Mouse (Mus musculus) limb, embryonic 14.5 days (tissue): ENCODE data around the gene Mrpl24. TPM values are rescaled to one million over a fixed set of nuclear protein-coding genes. Genes with fewer than 3 reads are reported as not detected.

Source experiments
- ATAC-seq: fragments of 200-750 bp; cut with Nextera tagmentation; 2 replicates; pipeline ENCODE4 v1.8.0; 2017; ENCODE audit warnings: low read depth, moderate number of reproducible peaks, moderate TSS enrichment; ENCODE audit not compliant: low FRiP score
- DNase-seq: peaks from one replicate; pipeline ENCODE4 v3.0.0-alpha.2; 2015; ENCODE audit warnings: low spot score
- H3K27ac ChIP-seq: fragments of 300-500 bp; sonication (generic); replicated peaks from 2 replicates; pipeline ENCODE4 v1.5.1; 2014; ENCODE audit warnings: low read depth, mild to moderate bottlenecking, low read length, moderate library complexity, mixed read lengths
- H3K27me3 ChIP-seq: fragments of 300-500 bp; sonication (generic); 2 replicates; pipeline ENCODE4 v1.6.1; 2014; ENCODE audit warnings: low read length, mixed read lengths; ENCODE audit not compliant: control insufficient read depth, insufficient read depth
- H3K36me3 ChIP-seq: fragments of 300-500 bp; sonication (generic); 2 replicates; pipeline ENCODE4 v1.6.1; 2014; ENCODE audit warnings: mild to moderate bottlenecking, low read length, moderate library complexity, mixed read lengths; ENCODE audit not compliant: control insufficient read depth, insufficient read depth
- H3K4me1 ChIP-seq: fragments of 300-500 bp; sonication (generic); 2 replicates; pipeline ENCODE4 v1.6.1; 2014; ENCODE audit warnings: antibody characterized with exemption, low read length, mixed read lengths; ENCODE audit not compliant: control insufficient read depth, insufficient read depth
- H3K4me2 ChIP-seq: fragments of 300-500 bp; sonication (generic); replicated peaks from 2 replicates; pipeline ENCODE4 v1.6.1; 2014; ENCODE audit warnings: low read depth, mild to moderate bottlenecking, low read length, moderate library complexity; ENCODE audit not compliant: severe bottlenecking
- H3K4me3 ChIP-seq: fragments of 300-500 bp; sonication (generic); replicated peaks from 2 replicates; pipeline ENCODE4 v1.5.1; 2014; ENCODE audit warnings: low read length
- H3K9ac ChIP-seq: fragments of 300-500 bp; sonication (generic); 2 replicates; pipeline ENCODE4 v1.6.1; 2014; ENCODE audit warnings: mild to moderate bottlenecking, low read depth, low read length, moderate library complexity; ENCODE audit not compliant: severe bottlenecking
- H3K9me3 ChIP-seq: fragments of 300-500 bp; sonication (generic); 2 replicates; pipeline ENCODE4 v1.6.1; 2016; ENCODE audit warnings: low read length; ENCODE audit not compliant: control insufficient read depth
- POLR2A ChIP-seq: fragments of 200-500 bp; IDR thresholded peaks from 2 replicates; pipeline ENCODE4 v1.8.0; 2012; ENCODE audit warnings: inconsistent platforms, mild to moderate bottlenecking, moderate library complexity, borderline replicate concordance; ENCODE audit not compliant: insufficient read depth, insufficient read length; ENCODE audit errors: extremely low read depth
- WGBS: fragments of 180-500 bp; shearing (Covaris S2); extraction: QIAGEN DNeasy Blood & Tissue Kit; methylation state at CpG from one replicate; pipeline ENCODE4 v1.1.7; 2014; 5-methylcytosine and 5-hydroxymethylcytosine counted together
- polyA plus RNA-seq, 2 experiments: library from polyadenylated mRNA; depleted of rRNA in 1 of 2; stranded (reverse) in 1 of 2; unstranded in 1 of 2; fragments of >200 nt; fragmentation: Nextera tagmentation in 1 of 2; extraction: Ambion mirVana in 1 of 2; gene quantifications; 2 replicates each; pipeline versions ENCODE4 v1.2.1 to v1.2.3; 2012 to 2014

The Mrpl24 gene
- polyA plus RNA-seq, 2 experiments = 66.2 to 124 TPM

DNA sequence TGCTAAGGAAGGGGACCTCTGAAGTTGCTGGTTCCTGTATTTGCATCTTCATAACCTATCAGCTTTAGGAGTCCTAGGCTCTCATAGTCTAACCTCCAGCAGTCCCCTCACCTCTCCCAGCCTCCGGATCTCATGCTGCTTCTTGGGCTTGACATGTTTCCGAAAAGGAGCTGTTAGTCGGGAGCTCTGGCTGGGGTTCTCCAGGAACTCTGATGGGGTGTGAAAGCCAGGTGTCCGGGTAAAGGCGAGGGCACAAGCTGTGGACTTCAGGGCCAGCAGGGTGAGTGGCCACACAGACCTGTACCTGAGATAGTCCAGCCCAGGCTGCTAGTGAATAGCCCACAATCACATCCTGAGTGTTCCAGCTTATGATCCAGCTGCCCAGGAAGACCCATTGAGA, 8.1 kb downstream of the Mrpl24 start:
- DNase-seq (no peak), ATAC-seq (no peak)
- Histone ChIP-seq H3K27ac (no peak overlapping the region), H3K36me3 (peaks cover 53% of the 10 kb centered on the region), H3K27me3 (no peaks in the 10 kb centered on the region), H3K9me3 (no peaks in the 10 kb centered on the region), H3K9ac (no peak overlapping the region), H3K4me3 (no peak overlapping the region), H3K4me1 (peaks cover 14% of the 10 kb centered on the region), H3K4me2 (no peak overlapping the region)
- no peak for TF ChIP-seq POLR2A
- WGBS = 90% methylated on average over 5 of the region's 5 CpGs

DNA sequence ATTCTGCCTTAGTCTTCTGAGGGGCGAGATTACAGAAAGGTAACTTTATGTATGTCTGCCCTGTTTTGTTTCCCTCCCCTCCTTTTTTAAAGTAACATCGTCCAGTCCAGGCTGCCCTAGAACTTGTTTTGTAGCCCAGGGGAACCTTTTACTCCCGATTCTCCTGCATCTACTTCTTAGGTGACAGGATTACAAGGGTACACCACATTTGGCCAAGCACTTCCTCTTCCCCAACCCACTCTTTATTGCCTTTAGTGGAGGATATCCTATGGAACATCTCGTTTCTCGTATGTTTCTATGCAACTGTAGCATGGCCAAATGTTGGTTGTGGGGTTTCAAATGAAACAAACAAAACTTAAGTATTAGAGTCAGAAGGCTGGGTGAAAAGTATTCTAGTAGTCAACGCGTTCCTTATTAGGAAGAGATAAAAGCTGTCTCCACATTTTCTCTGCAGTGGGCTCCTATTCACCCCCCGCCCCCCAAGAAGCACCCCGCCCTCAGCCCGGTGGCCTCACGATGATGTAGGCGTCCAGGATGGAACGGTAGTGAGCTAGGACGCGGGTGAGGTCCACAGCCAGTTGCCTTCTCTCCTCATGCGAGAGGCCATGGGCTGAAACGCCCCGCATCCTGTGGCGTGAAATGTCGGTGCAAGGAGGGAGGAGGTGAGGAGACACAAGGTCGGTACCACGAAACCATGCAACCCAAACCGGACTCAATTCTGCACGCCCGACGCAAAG, 10.2 kb downstream of the Mrpl24 start:
- Histone ChIP-seq H3K9me3 (no peaks in the 10 kb centered on the region), H3K4me3 (peak overlapping the region; percentile 81), H3K36me3 (peaks cover 50% of the 10 kb centered on the region), H3K4me1 (peaks cover 14% of the 10 kb centered on the region), H3K27me3 (no peaks in the 10 kb centered on the region), H3K27ac (peak overlapping the region; percentile 78), H3K4me2 (peak overlapping the region; percentile 66), H3K9ac (peak overlapping the region; percentile 78)
- no peak for TF ChIP-seq POLR2A
- peak; percentile 27; the same call in 1 of the 2 replicates for ATAC-seq
- DNase-seq = no peak
- 4% methylated on average over 25 of the region's 26 CpGs for WGBS

DNA sequence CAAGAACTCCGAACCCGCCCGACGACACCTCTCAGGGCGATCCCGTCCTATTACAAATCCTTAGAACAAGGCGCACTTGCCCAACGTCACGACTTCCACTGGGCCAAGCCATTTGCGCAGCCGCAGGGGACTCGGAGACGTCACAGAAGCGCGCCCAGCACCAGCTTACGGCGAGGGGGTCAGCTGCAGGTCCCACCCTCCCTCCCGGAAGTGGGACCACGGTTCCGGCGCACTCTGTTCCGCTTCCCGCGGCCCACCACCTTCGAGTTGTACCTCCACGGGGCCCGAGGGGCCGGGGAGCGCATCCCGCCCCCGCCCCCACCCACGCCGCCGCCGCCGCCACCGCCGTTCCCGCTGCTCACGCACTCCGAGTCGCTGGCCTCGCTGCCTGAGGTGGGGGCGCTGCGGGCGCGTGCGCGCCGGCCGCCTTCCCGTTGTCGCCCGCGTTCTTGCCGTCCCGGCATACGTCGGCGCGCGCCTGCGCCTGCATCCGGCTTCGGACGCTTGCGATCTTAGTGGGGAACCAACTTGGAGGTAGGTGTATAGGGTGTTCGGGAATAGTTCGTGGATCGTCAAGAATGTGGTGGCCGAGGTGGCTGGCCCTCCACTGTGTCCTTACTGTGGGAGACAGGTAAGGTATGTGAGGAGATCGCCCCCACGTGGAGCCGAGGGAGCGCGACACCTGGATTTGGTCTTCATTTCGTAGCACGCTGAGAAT, 10.9 kb downstream of the Mrpl24 start, which contains the start of the genes Isg20l2 and Rrnad1:
TSS of gene Isg20l2 (plus strand) at position 237 of the 718 bp plus-strand sequence.
TSS of gene Rrnad1 (minus strand) at position 640 of the 718 bp plus-strand sequence.
- Histone ChIP-seq H3K9me3 (no peaks in the 10 kb centered on the region), H3K4me3 (peak within 1 kb of the TSS; percentile 81), H3K36me3 (peaks cover 48% of the 10 kb centered on the region), H3K9ac (peak within 1 kb of the TSS; percentile 78), H3K4me2 (peak within 1 kb of the TSS; percentile 73), H3K27me3 (no peaks in the 10 kb centered on the region), H3K4me1 (peaks cover 14% of the 10 kb centered on the region), H3K27ac (peak within 1 kb of the TSS; percentile 78)
- ATAC-seq (peak; percentile 96), DNase-seq (peak; percentile 96)
- WGBS = under 1% methylated on average over 47 of the region's 78 CpGs
- TF ChIP-seq POLR2A = peak; percentile 73; the same call in 1 of the 2 replicates

DNA sequence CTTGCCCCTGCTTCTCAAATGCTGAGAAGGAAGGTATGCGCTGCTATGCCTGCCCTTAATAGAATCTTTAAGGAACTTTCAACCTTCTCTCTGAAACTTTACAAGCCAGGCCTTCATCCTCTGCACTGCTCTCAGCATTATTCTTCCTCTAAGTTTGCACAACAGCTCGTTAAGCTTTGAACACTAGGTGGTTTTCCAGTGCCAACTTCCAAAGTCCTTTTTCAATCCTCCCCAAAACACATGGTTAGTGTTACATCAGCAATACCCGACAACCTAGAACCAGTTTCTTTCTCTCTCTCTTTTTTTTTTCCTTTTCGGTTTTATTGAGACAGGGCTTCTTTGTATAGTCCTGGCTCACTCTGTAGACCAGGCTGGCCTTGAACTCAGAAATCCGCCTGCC, 14.7 kb downstream of the Mrpl24 start:
- H3K9me3 ChIP-seq = no peaks in the 10 kb centered on the region
- H3K4me3 ChIP-seq = no peak overlapping the region
- DNase-seq (no peak), ATAC-seq (no peak)
- H3K4me1 ChIP-seq = peaks cover 11% of the 10 kb centered on the region
- H3K27me3 ChIP-seq = no peaks in the 10 kb centered on the region
- no peak overlapping the region for H3K9ac ChIP-seq
- H3K4me2 ChIP-seq = no peak overlapping the region
- H3K36me3 ChIP-seq = peaks cover 60% of the 10 kb centered on the region
- H3K27ac ChIP-seq = no peak overlapping the region
- TF ChIP-seq POLR2A = no peak
- WGBS = 80% methylated on average over 5 of the region's 5 CpGs

DNA sequence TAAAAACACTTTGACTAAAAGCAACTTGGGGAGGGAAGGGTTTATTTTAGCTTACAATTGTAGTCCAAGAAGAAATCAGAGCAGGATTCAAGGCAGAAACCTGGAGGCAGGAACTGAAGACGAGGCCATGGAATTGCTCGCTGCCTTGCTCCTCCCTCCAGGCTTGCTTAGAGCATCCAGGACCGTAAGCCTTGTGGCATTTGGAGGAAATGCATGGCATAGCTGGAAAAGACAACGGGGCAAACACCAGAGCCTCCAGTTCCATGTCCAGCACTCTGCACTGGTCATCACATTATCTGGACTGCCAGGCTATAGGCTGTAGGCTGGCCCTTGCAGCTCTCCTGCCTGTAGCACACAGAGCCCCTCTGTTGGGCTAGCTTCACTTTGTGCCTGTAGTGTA, 15.2 kb downstream of the Mrpl24 start:
- H3K36me3 ChIP-seq = peaks cover 65% of the 10 kb centered on the region
- H3K27me3 ChIP-seq = no peaks in the 10 kb centered on the region
- no peak overlapping the region for H3K9ac ChIP-seq
- TF ChIP-seq POLR2A = no peak
- no peak overlapping the region for H3K4me3 ChIP-seq
- no peak overlapping the region for H3K27ac ChIP-seq
- H3K9me3 ChIP-seq = no peaks in the 10 kb centered on the region
- ATAC-seq (no peak), DNase-seq (no peak)
- H3K4me2 ChIP-seq = no peak overlapping the region
- peaks cover 7% of the 10 kb centered on the region for H3K4me1 ChIP-seq
- WGBS = 82% methylated on average over 4 of the region's 4 CpGs
